Mouse (Mus musculus) neural tube, embryonic 14.5 days (tissue): ENCODE results near the gene Morf4l1. TPM values are rescaled to one million over a fixed set of nuclear protein-coding genes. Genes with fewer than 3 reads are reported as not detected.

Source experiments
- ATAC-seq: fragments of 200-750 bp; cut with Nextera tagmentation; 2 replicates; pipeline ENCODE4 v1.8.0; 2017; ENCODE audit warnings: low read depth, mild to moderate bottlenecking, moderate TSS enrichment, moderate library complexity
- H3K27ac ChIP-seq: fragments of 300-500 bp; sonication (generic); 2 replicates; pipeline ENCODE4 v1.5.1; 2014; ENCODE audit warnings: low read depth, mild to moderate bottlenecking, control low read depth, low read length, moderate library complexity, mixed read lengths
- H3K27me3 ChIP-seq: fragments of 300-500 bp; sonication (generic); 2 replicates; pipeline ENCODE4 v1.6.1; 2014; ENCODE audit warnings: low read length; ENCODE audit not compliant: control insufficient read depth, insufficient read depth
- H3K36me3 ChIP-seq: fragments of 300-500 bp; sonication (generic); 2 replicates; pipeline ENCODE4 v1.6.1; 2014; ENCODE audit warnings: low read length, mixed read lengths; ENCODE audit not compliant: control insufficient read depth, insufficient read depth
- H3K4me1 ChIP-seq: fragments of 300-500 bp; sonication (generic); 2 replicates; pipeline ENCODE4 v1.6.1; 2014; ENCODE audit warnings: low read length; ENCODE audit not compliant: control insufficient read depth, insufficient read depth
- H3K4me2 ChIP-seq: fragments of 300-500 bp; sonication (generic); 2 replicates; pipeline ENCODE4 v1.6.1; 2014; ENCODE audit warnings: mild to moderate bottlenecking, low read depth, low read length, control low read depth
- H3K4me3 ChIP-seq: fragments of 300-500 bp; sonication (generic); 2 replicates; pipeline ENCODE4 v1.5.1; 2014; ENCODE audit warnings: low read depth, low read length, control low read depth, mixed read lengths
- H3K9ac ChIP-seq: fragments of 300-500 bp; sonication (generic); replicated peaks from 2 replicates; pipeline ENCODE4 v1.6.1; 2014; ENCODE audit warnings: low read depth, mild to moderate bottlenecking, control low read depth, low read length, mixed read lengths
- H3K9me3 ChIP-seq: fragments of 300-500 bp; sonication (generic); 2 replicates; pipeline ENCODE4 v1.6.1; 2016; ENCODE audit warnings: low read length; ENCODE audit not compliant: control insufficient read depth
- WGBS: fragments of 180-500 bp; shearing (Covaris S2); extraction: QIAGEN DNeasy Blood & Tissue Kit; methylation state at CpG from one replicate; pipeline ENCODE4 v1.1.7; 2014; 5-methylcytosine and 5-hydroxymethylcytosine counted together
- polyA plus RNA-seq: library from polyadenylated mRNA; unstranded; fragments of >200 nt; fragmentation: Nextera tagmentation; extraction: Ambion mirVana; gene quantifications from 2 replicates; pipeline ENCODE4 v1.2.1, GENCODE M21; 2014

Morf4l1 gene
- polyA plus RNA-seq, 1 experiment from 2014 or later, result 602 TPM

DNA sequence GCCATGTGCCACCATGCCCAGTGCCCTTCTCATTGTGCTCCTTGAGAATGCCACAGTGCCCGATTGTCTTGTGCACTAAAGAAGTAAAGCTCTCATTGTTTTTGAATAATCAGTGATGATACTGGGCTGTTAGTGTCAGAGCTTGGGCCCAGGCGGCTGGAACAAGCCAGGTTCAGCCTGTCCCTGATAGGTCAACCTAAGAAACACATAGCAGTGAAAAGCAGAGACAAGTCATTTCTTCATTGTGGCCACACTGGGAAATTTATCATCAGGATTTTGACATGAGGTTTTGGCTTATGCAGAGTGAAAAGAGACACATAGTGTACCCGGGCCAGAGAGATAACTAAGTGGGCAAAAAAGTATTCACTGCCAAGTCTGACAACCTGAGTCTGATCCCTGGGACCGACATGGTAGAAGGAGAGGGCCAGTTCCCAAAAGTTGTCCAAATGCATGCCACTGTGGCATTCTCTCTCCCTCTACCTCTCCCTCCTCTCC lies 7.7 kb upstream of the Morf4l1 start:
- 66% methylated on average over 4 of the region's 4 CpGs for WGBS
- H3K27ac ChIP-seq, result no peak overlapping the region
- H3K9ac ChIP-seq, result no peak overlapping the region

DNA sequence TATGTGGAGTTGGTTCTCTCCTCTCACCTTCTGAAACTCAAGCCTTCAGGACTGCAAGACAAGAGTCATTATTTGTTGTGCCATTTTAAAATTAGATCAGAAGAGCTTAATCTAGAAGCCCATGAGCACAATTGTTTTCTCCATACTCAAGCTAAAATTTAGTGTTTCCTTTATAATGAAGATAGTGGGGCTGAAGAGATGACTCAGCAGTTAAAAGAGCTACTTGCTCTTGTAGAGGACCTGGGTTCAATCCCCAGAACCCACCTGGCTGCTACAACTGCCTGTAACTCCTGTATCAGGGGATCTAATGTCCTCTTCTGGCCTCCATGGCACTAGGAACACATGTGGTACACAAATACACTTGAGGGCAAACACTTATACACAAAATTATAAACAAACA lies 2.7 kb upstream of the Morf4l1 start:
- H3K4me2 ChIP-seq, result no peak overlapping the region
- no peaks in the 10 kb centered on the region for H3K36me3 ChIP-seq
- ATAC-seq, result no peak
- H3K4me3 ChIP-seq, result no peak overlapping the region
- H3K27me3 ChIP-seq, result no peaks in the 10 kb centered on the region
- H3K4me1 ChIP-seq, result peaks cover 12% of the 10 kb centered on the region; the same call in 1 of the 2 replicates
- no peaks in the 10 kb centered on the region for H3K9me3 ChIP-seq
- no peak overlapping the region for H3K27ac ChIP-seq
- H3K9ac ChIP-seq, result no peak overlapping the region

More for the DNA sequence above, 7.7 kb upstream of the Morf4l1 start:
- H3K4me1 ChIP-seq, result no peaks in the 10 kb centered on the region
- no peak for ATAC-seq
- no peaks in the 10 kb centered on the region for H3K9me3 ChIP-seq
- H3K36me3 ChIP-seq, result no peaks in the 10 kb centered on the region
- H3K4me2 ChIP-seq, result no peak overlapping the region
- no peaks in the 10 kb centered on the region for H3K27me3 ChIP-seq
- no peak overlapping the region for H3K4me3 ChIP-seq

DNA sequence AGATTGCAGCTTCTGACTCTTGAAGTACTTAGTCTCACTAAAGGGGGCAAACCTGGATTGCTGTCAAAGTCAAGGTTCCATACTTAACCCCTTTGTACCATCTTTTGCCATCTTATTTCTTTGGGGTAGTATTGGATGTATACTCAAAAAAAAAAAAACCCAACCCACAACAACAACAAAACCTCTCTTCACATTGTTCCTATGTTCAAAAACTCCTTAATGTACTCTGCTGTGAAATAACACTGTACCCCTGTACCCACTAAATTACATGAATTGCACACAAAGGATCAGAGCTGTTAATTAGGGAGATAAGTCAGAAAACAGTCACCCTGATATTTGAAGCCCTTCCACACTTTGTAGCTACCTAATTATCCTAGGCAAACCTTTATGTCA lies 730 bp upstream of the Morf4l1 start:
- Histone ChIP-seq H3K27me3 (no peaks in the 10 kb centered on the region), H3K4me3 (peak overlapping the region; percentile 88), H3K36me3 (no peaks in the 10 kb centered on the region), H3K27ac (peak overlapping the region; percentile 80; the same call in 1 of the 2 replicates), H3K9me3 (no peaks in the 10 kb centered on the region), H3K4me2 (peak overlapping the region; percentile 71), H3K4me1 (peaks cover 26% of the 10 kb centered on the region), H3K9ac (peak overlapping the region; percentile 69; the same call in 1 of the 2 replicates)
- no peak for ATAC-seq

DNA sequence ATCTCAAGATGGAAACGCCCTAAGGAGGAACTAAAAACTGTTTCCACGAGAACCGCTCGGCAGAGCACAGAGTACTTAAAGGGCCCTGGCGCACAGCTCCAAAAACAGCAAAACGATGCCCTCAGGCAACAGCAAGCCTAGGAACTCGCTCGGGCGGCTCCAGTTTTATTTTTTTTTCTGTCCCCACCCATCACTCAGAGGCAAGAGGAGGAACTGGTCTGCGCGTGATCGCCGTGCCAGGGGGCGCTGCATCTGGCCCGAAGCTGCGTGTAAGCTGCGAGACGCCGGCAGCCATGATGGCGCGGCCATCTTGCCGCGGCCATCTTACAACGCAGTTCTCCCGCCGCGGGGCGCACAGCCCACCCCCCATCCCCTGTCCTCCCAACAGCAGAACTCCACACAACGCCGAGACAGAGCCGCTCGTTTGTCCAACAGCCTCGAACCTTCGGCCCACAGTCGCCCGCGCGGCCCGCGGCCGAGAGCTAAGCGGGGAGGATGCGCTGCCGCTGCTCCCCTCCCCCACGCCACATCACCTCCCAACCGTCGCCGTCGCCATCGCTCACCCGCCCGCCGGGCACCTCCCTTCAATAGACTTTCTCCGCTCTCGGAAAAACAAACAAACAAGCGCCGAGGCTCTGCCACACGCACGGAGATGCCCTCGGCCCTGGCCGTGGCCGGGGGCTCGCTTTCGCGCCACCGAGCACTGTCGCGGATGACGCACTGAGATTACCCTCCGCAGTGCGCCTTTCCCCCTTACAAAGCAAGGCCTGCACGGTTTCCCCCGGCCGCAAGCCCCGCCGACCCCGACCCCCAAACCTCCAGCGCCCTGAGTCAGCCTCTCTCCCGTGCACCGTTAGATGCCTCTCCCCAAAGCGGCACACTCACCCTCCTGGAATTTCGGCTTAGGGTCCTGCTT lies 665 bp downstream of the Morf4l1 start:
- Histone ChIP-seq H3K9ac (peak overlapping the region; percentile 97), H3K27me3 (no peaks in the 10 kb centered on the region), H3K9me3 (no peaks in the 10 kb centered on the region), H3K4me1 (peaks cover 30% of the 10 kb centered on the region), H3K4me3 (peak overlapping the region; percentile 88), H3K4me2 (peak overlapping the region; percentile 68), H3K27ac (peak overlapping the region; percentile 100), H3K36me3 (no peaks in the 10 kb centered on the region)
- peak; percentile 71 for ATAC-seq
- WGBS, result under 1% methylated on average over 81 of the region's 82 CpGs

DNA sequence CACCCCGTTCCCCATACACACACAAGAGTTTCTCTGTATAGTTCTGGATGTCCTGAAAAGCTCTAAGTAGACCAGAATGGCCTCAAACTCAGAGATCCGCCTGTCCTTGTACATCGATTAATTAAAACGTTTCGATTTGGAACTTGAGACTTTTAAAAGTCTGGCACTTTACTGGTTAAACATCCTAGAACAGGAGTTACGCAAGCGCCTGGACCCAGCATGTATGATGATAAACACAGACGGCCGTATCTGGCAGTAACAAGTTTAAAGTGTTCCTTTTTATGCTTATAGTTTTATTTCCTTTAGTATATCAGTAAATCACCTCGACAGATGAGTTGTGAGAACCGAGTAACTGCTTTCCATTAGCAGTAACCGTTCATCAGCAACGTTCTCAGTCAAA lies 1.4 kb downstream of the Morf4l1 start:
- H3K27me3 ChIP-seq, result no peaks in the 10 kb centered on the region
- 3% methylated on average over 13 of the region's 13 CpGs for WGBS
- no peaks in the 10 kb centered on the region for H3K9me3 ChIP-seq
- peaks cover 30% of the 10 kb centered on the region for H3K4me1 ChIP-seq
- peak overlapping the region; percentile 100; the same call in 1 of the 2 replicates for H3K27ac ChIP-seq
- H3K36me3 ChIP-seq, result no peaks in the 10 kb centered on the region
- no peak for ATAC-seq
- peak overlapping the region; percentile 68 for H3K4me2 ChIP-seq
- peak overlapping the region; percentile 88 for H3K4me3 ChIP-seq
- H3K9ac ChIP-seq, result peak overlapping the region; percentile 97

DNA sequence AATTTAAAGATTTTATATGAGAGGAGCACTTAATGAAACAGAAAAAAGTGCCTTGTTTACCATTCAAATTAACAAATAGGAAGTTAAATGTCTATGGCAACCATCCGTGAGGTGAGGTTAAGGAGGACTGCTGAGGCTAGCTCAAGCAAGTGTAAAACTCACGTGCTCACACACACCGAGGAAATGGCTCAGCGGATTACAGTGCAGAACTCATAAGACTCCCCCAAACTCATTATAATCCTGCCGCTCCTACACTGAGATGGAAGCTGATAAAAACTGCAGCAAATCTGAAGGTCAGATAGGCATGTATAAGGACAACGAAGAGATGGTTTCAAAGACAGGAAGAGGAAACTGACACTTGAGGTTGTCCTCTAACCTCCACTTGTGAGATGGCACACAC lies 5.2 kb downstream of the Morf4l1 start:
- peaks cover 4% of the 10 kb centered on the region; the same call in 1 of the 2 replicates for H3K36me3 ChIP-seq
- ATAC-seq, result no peak

DNA sequence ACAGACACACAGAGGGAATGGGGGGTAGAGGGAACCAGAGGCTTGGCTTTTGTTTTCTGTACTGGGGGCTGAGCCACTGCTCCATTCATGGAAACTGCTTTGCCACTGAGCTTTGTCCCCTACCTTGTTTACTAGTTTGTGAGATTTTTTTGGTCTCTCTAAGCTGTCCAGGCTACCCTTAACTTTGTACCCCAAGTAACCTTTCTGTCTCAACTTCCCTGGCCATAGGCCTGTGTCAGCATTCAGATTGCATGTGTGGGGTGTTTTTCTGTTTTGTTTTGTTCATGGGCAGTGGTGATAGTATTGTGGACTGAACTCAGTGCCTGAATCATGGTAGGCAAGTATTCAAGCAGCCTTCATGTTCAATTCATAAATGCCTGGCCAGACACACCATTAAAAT lies 6.3 kb downstream of the Morf4l1 start:
- Histone ChIP-seq H3K4me3 (no peak overlapping the region), H3K9ac (no peak overlapping the region), H3K27ac (no peak overlapping the region), H3K36me3 (peaks cover 4% of the 10 kb centered on the region; the same call in 1 of the 2 replicates), H3K9me3 (no peaks in the 10 kb centered on the region), H3K4me1 (peaks cover 26% of the 10 kb centered on the region), H3K27me3 (no peaks in the 10 kb centered on the region), H3K4me2 (no peak overlapping the region)
- ATAC-seq, result no peak

More for the DNA sequence above, 5.2 kb downstream of the Morf4l1 start:
- Histone ChIP-seq H3K4me3 (no peak overlapping the region), H3K4me2 (no peak overlapping the region), H3K9me3 (no peaks in the 10 kb centered on the region), H3K27me3 (no peaks in the 10 kb centered on the region), H3K4me1 (peaks cover 26% of the 10 kb centered on the region), H3K9ac (no peak overlapping the region), H3K27ac (no peak overlapping the region)
- 83% methylated on average over 6 of the region's 6 CpGs for WGBS

DNA sequence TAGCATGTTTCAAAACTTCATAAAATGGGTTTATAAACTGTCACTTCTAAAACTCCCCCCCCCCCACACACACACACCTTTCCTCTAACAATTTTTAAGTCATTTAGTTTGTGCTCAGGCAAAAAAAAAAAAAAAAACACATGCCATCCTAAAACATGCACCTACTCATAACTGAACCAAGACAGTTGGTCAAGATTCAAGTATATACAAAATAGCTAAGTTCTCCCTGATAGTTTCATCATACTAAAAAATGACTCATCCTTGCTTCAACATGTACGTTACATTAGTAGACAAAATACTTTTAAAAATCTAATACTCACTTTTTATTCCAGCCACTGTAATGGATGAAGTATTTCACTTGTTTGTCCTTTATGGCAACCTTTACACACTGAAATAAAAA lies 7.7 kb downstream of the Morf4l1 start:
- H3K36me3 ChIP-seq, result peaks cover 8% of the 10 kb centered on the region; the same call in 1 of the 2 replicates
- no peak overlapping the region for H3K4me3 ChIP-seq
- peaks cover 15% of the 10 kb centered on the region for H3K4me1 ChIP-seq
- H3K9ac ChIP-seq, result no peak overlapping the region
- WGBS, result 89% methylated on average over 1 of the region's 1 CpGs
- ATAC-seq, result no peak
- no peak overlapping the region for H3K4me2 ChIP-seq
- H3K9me3 ChIP-seq, result no peaks in the 10 kb centered on the region
- H3K27me3 ChIP-seq, result no peaks in the 10 kb centered on the region
- no peak overlapping the region for H3K27ac ChIP-seq

DNA sequence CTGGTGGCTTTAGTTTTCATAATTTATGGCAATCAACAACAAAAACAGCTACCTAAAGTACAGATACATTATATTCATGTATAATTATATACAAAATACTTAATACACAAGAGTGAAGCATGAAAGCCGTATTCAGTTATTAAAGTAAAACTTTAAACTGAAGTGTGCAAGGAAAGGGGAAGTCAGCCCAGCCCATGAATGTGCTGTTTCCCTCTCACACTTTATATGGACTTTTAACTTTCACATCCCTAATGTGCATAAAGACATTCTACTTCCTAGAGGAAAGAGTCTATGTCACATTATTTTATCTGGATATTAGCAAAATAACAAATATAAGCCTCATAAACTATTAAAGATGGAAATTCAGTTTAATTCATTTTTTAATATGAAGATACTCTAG lies 9.1 kb downstream of the Morf4l1 start:
- Histone ChIP-seq H3K9me3 (no peaks in the 10 kb centered on the region), H3K27ac (no peak overlapping the region), H3K4me2 (no peak overlapping the region), H3K4me1 (0 out of 2 replicates have a peak, but pooled peaks cover 4% of the 10 kb centered on the region), H3K4me3 (no peak overlapping the region), H3K27me3 (no peaks in the 10 kb centered on the region), H3K9ac (no peak overlapping the region), H3K36me3 (peaks cover 21% of the 10 kb centered on the region)
- no peak for ATAC-seq
- WGBS, result 100% methylated on average over 1 of the region's 1 CpGs
